Mouse (Mus musculus): ENCODE data around the gene Iqcf1. TPM values are rescaled to one million over a fixed set of nuclear protein-coding genes. Genes with fewer than 3 reads are reported as not detected.

Iqcf1 gene
- total RNA-seq (2021): not detected
- polyA plus RNA-seq (2012; rRNA removed): 0.37 TPM in 1 of 2 replicates, not detected in the other
- long read RNA-seq: 0 reads

DNA sequence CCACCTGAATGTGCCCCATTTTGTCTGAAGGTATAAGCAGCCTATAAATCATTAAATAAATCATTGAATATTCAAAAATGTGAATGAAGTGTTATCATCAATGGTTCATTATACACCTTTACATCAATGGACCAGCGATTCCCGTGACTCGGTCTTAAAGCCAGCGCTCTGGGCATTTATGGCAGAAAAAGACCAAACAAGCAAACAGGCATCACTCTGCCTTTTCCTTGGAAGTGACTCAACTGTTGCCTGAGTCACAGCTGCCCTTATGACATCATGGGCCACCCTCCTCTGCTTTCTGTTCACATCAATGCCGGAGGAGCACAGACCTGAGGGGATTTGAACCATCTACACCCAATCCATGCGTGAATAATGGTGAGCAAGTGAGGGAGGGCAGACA lies at the start of gene Iqcf1:
Gene Iqcf1 (plus strand): TSS at position 301 of the 400 bp plus-strand sequence.
- Histone ChIP-seq H3K4me3 (no peak within 1 kb of the TSS), H3K9ac (ENCODE audit: low read depth, low read length) (no peak within 1 kb of the TSS), H3K4me1 (ENCODE audit: control insufficient read depth, insufficient read depth, low read length) (no peaks in the 10 kb centered on the region), H3K36me3 (ENCODE audit: control insufficient read depth, insufficient read depth, low read length) (no peaks in the 10 kb centered on the region), H3K79me2 (replicated peaks; ENCODE audit: control insufficient read depth, insufficient read depth, low read length) (no peaks in the 10 kb centered on the region), H3K27ac (no peak within 1 kb of the TSS), H3K27me3 (ENCODE audit: control insufficient read depth, insufficient read depth, low read length) (no peaks in the 10 kb centered on the region)
- no peak for TF ChIP-seq CTCF (IDR thresholded peaks at IDR 0.05)
- no peak for TF ChIP-seq POLR2A (IDR thresholded peaks at IDR 0.05; ENCODE audit: insufficient read depth, low read depth, low read length)
- intact Hi-C loops (cut with DNase I): no loop called here
- DNase-seq: no peak
- 89% methylated on average over 6 of the region's 6 CpGs for WGBS

DNA sequence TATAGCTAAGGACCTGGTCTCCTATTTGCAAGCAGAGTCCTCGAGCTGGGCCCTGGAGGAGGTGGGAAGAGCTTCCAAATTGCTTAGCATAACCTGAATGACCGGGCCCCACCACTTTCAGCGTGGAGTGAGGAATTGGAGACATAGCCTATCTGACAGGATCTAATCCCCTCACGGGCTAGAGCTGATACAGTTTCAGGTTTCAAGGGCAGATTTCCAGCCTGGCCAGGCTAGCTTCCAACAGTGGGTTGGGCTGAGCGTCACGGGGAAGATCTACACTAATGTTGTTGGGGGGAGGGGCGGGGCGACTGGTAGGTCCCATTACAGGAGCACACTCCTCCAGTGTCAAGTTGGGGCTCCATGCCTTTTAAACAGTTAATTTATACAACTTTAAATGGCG lies 49.1 kb upstream of the Iqcf1 start:
- 32% methylated on average over 9 of the region's 9 CpGs for whole genome bisulfite sequencing
- peak overlapping the region; percentile 33; the same call in 1 of the 2 replicates for H3K27ac ChIP-seq
- H3K9ac ChIP-seq (ENCODE audit: low read depth, low read length): no peak overlapping the region
- peak; percentile 62 to 66 for DNase-seq
- no peak overlapping the region for H3K4me3 ChIP-seq
- TF ChIP-seq EP300 (IDR thresholded peaks at IDR 0.05; ENCODE audit: insufficient read depth, low read depth, low read length): no peak
- no peak for TF ChIP-seq POLR2A (IDR thresholded peaks at IDR 0.05; ENCODE audit: insufficient read depth, low read depth, low read length)
- TF ChIP-seq CTCF (IDR thresholded peaks at IDR 0.05): no peak
- no peaks in the 10 kb centered on the region for H3K36me3 ChIP-seq (ENCODE audit: control insufficient read depth, insufficient read depth, low read length)
- H3K79me2 ChIP-seq (replicated peaks; ENCODE audit: control insufficient read depth, insufficient read depth, low read length): no peaks in the 10 kb centered on the region
- intact Hi-C loops (cut with DNase I): no loop called here
- peaks cover 16% of the 10 kb centered on the region for H3K4me1 ChIP-seq (ENCODE audit: control insufficient read depth, insufficient read depth, low read length)
- H3K27me3 ChIP-seq (ENCODE audit: control insufficient read depth, insufficient read depth, low read length): no peaks in the 10 kb centered on the region

DNA sequence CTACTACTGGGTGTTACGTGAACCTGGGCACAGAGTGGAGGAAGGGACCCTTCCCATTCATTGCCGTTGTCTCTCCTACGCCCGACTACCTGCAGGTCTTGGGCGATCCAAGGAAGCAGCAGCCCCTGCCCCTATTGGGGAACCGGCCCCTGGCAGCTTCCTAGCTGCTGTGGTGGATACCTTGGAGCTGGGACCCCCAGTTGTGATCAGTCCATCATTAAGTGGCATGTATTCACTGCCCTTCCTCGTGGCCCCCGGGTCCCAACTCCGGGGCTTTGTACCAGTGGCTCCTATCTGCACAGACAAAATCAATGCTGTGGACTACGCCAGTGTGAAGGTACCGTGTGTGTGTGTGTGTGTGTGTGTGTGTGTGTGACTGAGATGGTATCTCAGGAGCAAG lies 48.5 kb upstream of the Iqcf1 start:
- TF ChIP-seq POLR2A (IDR thresholded peaks at IDR 0.05; ENCODE audit: insufficient read depth, low read depth, low read length) (no peak), EP300 (IDR thresholded peaks at IDR 0.05; ENCODE audit: insufficient read depth, low read depth, low read length) (no peak), CTCF (IDR thresholded peaks at IDR 0.05) (no peak)
- intact Hi-C loops (cut with DNase I): no loop called here

DNA sequence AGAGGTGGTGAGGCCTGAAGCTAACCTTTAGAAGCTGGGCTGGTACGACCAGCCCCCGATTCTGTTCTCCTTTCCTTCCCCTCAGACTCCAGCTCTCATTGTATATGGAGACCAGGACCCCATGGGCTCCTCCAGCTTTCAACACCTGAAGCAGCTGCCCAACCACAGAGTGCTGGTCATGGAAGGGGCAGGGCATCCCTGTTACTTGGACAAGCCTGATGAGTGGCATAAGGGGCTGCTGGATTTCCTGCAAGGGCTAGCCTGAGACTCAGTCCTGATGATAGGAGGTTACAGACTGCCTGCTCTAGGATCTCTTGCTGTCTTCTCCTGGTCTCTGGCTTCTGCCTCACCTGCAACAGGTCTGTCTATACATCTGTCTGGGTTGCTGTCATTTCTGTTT lies 47.9 kb upstream of the Iqcf1 start:
- no peak for TF ChIP-seq POLR2A (IDR thresholded peaks at IDR 0.05; ENCODE audit: insufficient read depth, low read depth, low read length)
- no peak for TF ChIP-seq CTCF (IDR thresholded peaks at IDR 0.05)
- TF ChIP-seq EP300 (IDR thresholded peaks at IDR 0.05; ENCODE audit: insufficient read depth, low read depth, low read length): no peak
- 73% methylated on average over 2 of the region's 2 CpGs for WGBS
- H3K4me1 ChIP-seq (ENCODE audit: control insufficient read depth, insufficient read depth, low read length): peaks cover 16% of the 10 kb centered on the region

More for the DNA sequence above, 48.5 kb upstream of the Iqcf1 start:
- H3K9ac ChIP-seq (ENCODE audit: low read depth, low read length): no peak overlapping the region
- no peak overlapping the region; the same call in none of the 2 replicates for H3K27ac ChIP-seq
- no peak overlapping the region for H3K4me3 ChIP-seq
- H3K27me3 ChIP-seq (ENCODE audit: control insufficient read depth, insufficient read depth, low read length): no peaks in the 10 kb centered on the region
- H3K4me1 ChIP-seq (ENCODE audit: control insufficient read depth, insufficient read depth, low read length): peaks cover 16% of the 10 kb centered on the region
- H3K79me2 ChIP-seq (replicated peaks; ENCODE audit: control insufficient read depth, insufficient read depth, low read length): no peaks in the 10 kb centered on the region
- H3K36me3 ChIP-seq (ENCODE audit: control insufficient read depth, insufficient read depth, low read length): no peaks in the 10 kb centered on the region
- DNase-seq: no peak
- 82% methylated on average over 11 of the region's 11 CpGs for WGBS

DNA sequence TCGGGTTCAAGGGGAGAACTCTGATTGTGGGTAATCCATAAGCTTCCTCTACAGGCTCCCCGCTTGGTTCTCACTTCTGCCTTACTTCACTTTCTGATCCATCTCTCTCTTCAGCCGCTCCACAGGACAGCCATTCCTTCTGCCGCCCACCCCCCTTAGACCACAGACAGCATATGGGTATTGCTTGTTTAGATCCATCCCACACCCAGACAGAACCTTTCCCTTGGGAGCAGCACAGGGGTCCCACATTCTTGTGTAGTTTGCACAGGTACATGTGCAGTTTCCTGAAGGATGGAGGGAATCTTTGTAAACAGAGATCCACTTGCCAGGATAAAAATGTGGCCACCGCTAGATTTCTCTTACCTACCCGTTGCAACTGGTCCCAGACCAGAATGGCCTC lies 47.4 kb upstream of the Iqcf1 start:
- intact Hi-C loops (cut with DNase I): no loop called here
- no peak overlapping the region for H3K9ac ChIP-seq (ENCODE audit: low read depth, low read length)
- H3K27me3 ChIP-seq (ENCODE audit: control insufficient read depth, insufficient read depth, low read length): no peaks in the 10 kb centered on the region
- no peaks in the 10 kb centered on the region for H3K36me3 ChIP-seq (ENCODE audit: control insufficient read depth, insufficient read depth, low read length)
- H3K27ac ChIP-seq: no peak overlapping the region; the same call in 1 of the 2 replicates
- TF ChIP-seq POLR2A (IDR thresholded peaks at IDR 0.05; ENCODE audit: insufficient read depth, low read depth, low read length) (no peak), CTCF (IDR thresholded peaks at IDR 0.05) (no peak), EP300 (IDR thresholded peaks at IDR 0.05; ENCODE audit: insufficient read depth, low read depth, low read length) (no peak)
- WGBS: 71% methylated on average over 6 of the region's 6 CpGs
- H3K4me1 ChIP-seq (ENCODE audit: control insufficient read depth, insufficient read depth, low read length): peaks cover 16% of the 10 kb centered on the region
- DNase-seq: no peak
- no peaks in the 10 kb centered on the region for H3K79me2 ChIP-seq (replicated peaks; ENCODE audit: control insufficient read depth, insufficient read depth, low read length)
- H3K4me3 ChIP-seq: no peak overlapping the region

More for the DNA sequence above, 47.9 kb upstream of the Iqcf1 start:
- H3K79me2 ChIP-seq (replicated peaks; ENCODE audit: control insufficient read depth, insufficient read depth, low read length): no peaks in the 10 kb centered on the region
- no peak overlapping the region for H3K9ac ChIP-seq (ENCODE audit: low read depth, low read length)
- no peak overlapping the region for H3K4me3 ChIP-seq
- no peak overlapping the region for H3K27ac ChIP-seq
- intact Hi-C loops (cut with DNase I): no loop called here
- DNase-seq: no peak
- no peaks in the 10 kb centered on the region for H3K27me3 ChIP-seq (ENCODE audit: control insufficient read depth, insufficient read depth, low read length)
- H3K36me3 ChIP-seq (ENCODE audit: control insufficient read depth, insufficient read depth, low read length): no peaks in the 10 kb centered on the region

DNA sequence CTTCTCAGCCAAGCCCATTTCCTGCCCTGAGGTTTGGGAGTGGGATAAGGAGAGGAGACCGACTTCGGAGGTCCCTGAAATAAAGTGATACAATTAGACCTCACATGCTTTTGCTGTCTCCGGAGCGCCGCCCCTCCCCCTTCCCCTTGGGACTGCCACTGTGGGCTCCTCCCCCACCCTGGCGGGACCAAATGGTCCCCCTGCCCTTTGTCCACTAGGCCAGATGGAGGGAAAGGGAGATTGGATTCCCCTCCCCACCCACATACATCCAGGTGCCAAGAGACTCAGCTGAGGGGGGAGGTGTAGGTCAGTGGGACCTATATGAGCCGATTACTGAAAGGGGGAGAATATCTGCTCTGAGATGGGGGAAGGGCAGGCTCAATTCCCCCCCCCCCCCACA lies 46.9 kb upstream of the Iqcf1 start:
- Histone ChIP-seq H3K4me1 (ENCODE audit: control insufficient read depth, insufficient read depth, low read length) (peaks cover 14% of the 10 kb centered on the region), H3K79me2 (replicated peaks; ENCODE audit: control insufficient read depth, insufficient read depth, low read length) (no peaks in the 10 kb centered on the region), H3K27me3 (ENCODE audit: control insufficient read depth, insufficient read depth, low read length) (no peaks in the 10 kb centered on the region), H3K9ac (ENCODE audit: low read depth, low read length) (no peak overlapping the region), H3K27ac (no peak overlapping the region; the same call in 1 of the 2 replicates), H3K4me3 (no peak overlapping the region), H3K36me3 (ENCODE audit: control insufficient read depth, insufficient read depth, low read length) (no peaks in the 10 kb centered on the region)
- WGBS: 26% methylated on average over 7 of the region's 7 CpGs
- TF ChIP-seq EP300 (IDR thresholded peaks at IDR 0.05; ENCODE audit: insufficient read depth, low read depth, low read length) (no peak), CTCF (IDR thresholded peaks at IDR 0.05) (no peak), POLR2A (IDR thresholded peaks at IDR 0.05; ENCODE audit: insufficient read depth, low read depth, low read length) (no peak)
- intact Hi-C loops (cut with DNase I): no loop called here
- DNase-seq: no peak
